Mouse (Mus musculus): ENCODE measurements around the gene Rnf207. TPM values are rescaled to one million over a fixed set of nuclear protein-coding genes. Genes with fewer than 3 reads are reported as not detected.

The Rnf207 gene
- total and polyA plus RNA-seq, 3 experiments, result 0.51 TPM; not detected in 2

- dilution Hi-C loops (cut with MboI; ENCODE audit: extremely low pct_ligation_motif_present, extremely low pct_unique_long_range_greater_than_20kb, low sequenced_read_pairs) (no loop called here), in situ Hi-C loops (cut with MboI; ENCODE audit: low pct_ligation_motif_present, low pct_unique_long_range_greater_than_20kb, low sequenced_read_pairs) (no loop called here)
- H3K27ac ChIP-seq (ENCODE audit: insufficient read depth, low read depth), result no peak overlapping the region
- no peak overlapping the region for H3K4me3 ChIP-seq (replicated peaks in 1 of 3; ENCODE audit: low read depth in 2 of 3, low read length in 2 of 3, poor library complexity in 1 of 3)
- H3K9me3 ChIP-seq (replicated peaks; ENCODE audit: low read length), result no peaks in the 10 kb centered on the region
- no peak for DNase-seq (ENCODE audit: extremely low read depth)
- H3K4me2 ChIP-seq (ENCODE audit: insufficient read depth, low read depth, poor library complexity, severe bottlenecking), result no peak overlapping the region
- no peaks in the 10 kb centered on the region for H3K27me3 ChIP-seq (replicated peaks)
- no peak overlapping the region for H3K9ac ChIP-seq (ENCODE audit: insufficient read depth, low read depth)
- TF ChIP-seq GABPA (IDR thresholded peaks at IDR 0.05; ENCODE audit: insufficient replicate concordance, low read depth, low read length), result no peak
- no peak for TF ChIP-seq ZMIZ1 (IDR thresholded peaks at IDR 0.05; ENCODE audit: low read depth, low read length)
- no peak for TF ChIP-seq MAX (IDR thresholded peaks at IDR 0.05; ENCODE audit: low read length)
- TF ChIP-seq MAFK (IDR thresholded peaks at IDR 0.05; ENCODE audit: insufficient replicate concordance, low read length), result no peak
- TF ChIP-seq HCFC1 (IDR thresholded peaks at IDR 0.05; ENCODE audit: low read depth, low read length), result no peak
- TF ChIP-seq RCOR1 (conservative IDR thresholded peaks at IDR 0.05; ENCODE audit: low read depth, low read length), result no peak
- TF ChIP-seq KAT2A (IDR thresholded peaks at IDR 0.05; ENCODE audit: insufficient replicate concordance, low read length), result no peak
- no peak for TF ChIP-seq PAX5 (IDR thresholded peaks at IDR 0.05; ENCODE audit: low read length)
- no peak for TF ChIP-seq POLR2AphosphoS2 (IDR thresholded peaks at IDR 0.05; ENCODE audit: low read depth, low read length)
- no peak for TF ChIP-seq SMC3 (IDR thresholded peaks at IDR 0.05; ENCODE audit: low read depth, low read length)
- TF ChIP-seq CTCF (conservative IDR thresholded peaks at IDR 0.05 in 1 of 2, IDR thresholded peaks at IDR 0.05 in 1 of 2; ENCODE audit: low read depth in 2 of 2, low read length in 2 of 2), result no peak
- H3K36me3 ChIP-seq (replicated peaks in 1 of 2; ENCODE audit: control insufficient read depth in 1 of 2, insufficient read depth in 1 of 2, low read length in 1 of 2), result peaks cover 4 to 79% of the 10 kb centered on the region in 2 experiments
- no peaks in the 10 kb centered on the region for H3K79me2 ChIP-seq (replicated peaks; ENCODE audit: control insufficient read depth, extremely low read depth, insufficient read depth, poor library complexity, severe bottlenecking)
- H3K4me1 ChIP-seq (ENCODE audit: control insufficient read depth in 1 of 2, insufficient read depth in 2 of 2), result peaks cover 0 to 48% of the 10 kb centered on the region in 2 experiments; a peak in 3 of 4 replicates
Measured at GRCm38 (mm10) chr4:152262187-152262586, 56.6 kb downstream of the Rnf207 start.

DNA sequence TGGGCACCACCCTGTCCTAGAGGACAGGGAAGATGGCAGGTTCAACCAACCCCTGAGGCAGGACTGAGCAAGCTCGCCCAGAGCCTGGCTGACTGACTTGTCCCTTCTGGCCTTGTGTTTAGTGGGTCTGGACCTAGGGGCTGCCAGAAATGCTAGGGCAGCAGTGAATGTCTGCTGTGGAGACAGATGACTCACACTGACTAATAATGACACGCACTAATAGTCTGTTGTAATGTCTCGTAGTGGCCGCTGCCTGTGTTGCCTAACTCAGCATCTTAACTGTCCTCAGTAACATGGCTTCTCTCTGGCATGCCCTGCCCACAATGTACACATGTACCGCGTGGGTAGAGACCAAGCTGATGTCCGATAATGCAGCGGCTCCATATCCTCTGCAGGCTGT, 58.3 kb downstream of the Rnf207 start:
- H3K27me3 ChIP-seq (replicated peaks), result no peaks in the 10 kb centered on the region
- H3K9ac ChIP-seq (ENCODE audit: insufficient read depth, low read depth), result no peak overlapping the region
- in situ Hi-C loops (cut with MboI; ENCODE audit: low pct_ligation_motif_present, low pct_unique_long_range_greater_than_20kb, low sequenced_read_pairs) (no loop called here), dilution Hi-C loops (cut with MboI; ENCODE audit: extremely low pct_ligation_motif_present, extremely low pct_unique_long_range_greater_than_20kb, low sequenced_read_pairs) (no loop called here)
- peaks cover 0 to 39% of the 10 kb centered on the region in 2 experiments; a peak in 3 of 4 replicates for H3K4me1 ChIP-seq (ENCODE audit: control insufficient read depth in 1 of 2, insufficient read depth in 2 of 2)
- no peaks in the 10 kb centered on the region for H3K79me2 ChIP-seq (replicated peaks; ENCODE audit: control insufficient read depth, extremely low read depth, insufficient read depth, poor library complexity, severe bottlenecking)
- H3K4me2 ChIP-seq (ENCODE audit: insufficient read depth, low read depth, poor library complexity, severe bottlenecking), result no peak overlapping the region
- peaks cover 4 to 90% of the 10 kb centered on the region in 2 experiments for H3K36me3 ChIP-seq (replicated peaks in 1 of 2; ENCODE audit: control insufficient read depth in 1 of 2, insufficient read depth in 1 of 2, low read length in 1 of 2)
- H3K27ac ChIP-seq (ENCODE audit: insufficient read depth, low read depth), result no peak overlapping the region
- TF ChIP-seq PAX5 (IDR thresholded peaks at IDR 0.05; ENCODE audit: low read length) (no peak), ETS1 (conservative IDR thresholded peaks at IDR 0.05; ENCODE audit: low read depth, low read length) (no peak), ZC3H11A (IDR thresholded peaks at IDR 0.05; ENCODE audit: low read depth, low read length) (no peak), KAT2A (IDR thresholded peaks at IDR 0.05; ENCODE audit: insufficient replicate concordance, low read length) (no peak), POLR2A (IDR thresholded peaks at IDR 0.05; ENCODE audit: low read depth, low read length) (no peak)
- no peak overlapping the region for H3K4me3 ChIP-seq (replicated peaks in 1 of 3; ENCODE audit: low read depth in 2 of 3, low read length in 2 of 3, poor library complexity in 1 of 3)
- no peaks in the 10 kb centered on the region for H3K9me3 ChIP-seq (replicated peaks; ENCODE audit: low read length)
- no peak for DNase-seq (ENCODE audit: extremely low read depth)

DNA sequence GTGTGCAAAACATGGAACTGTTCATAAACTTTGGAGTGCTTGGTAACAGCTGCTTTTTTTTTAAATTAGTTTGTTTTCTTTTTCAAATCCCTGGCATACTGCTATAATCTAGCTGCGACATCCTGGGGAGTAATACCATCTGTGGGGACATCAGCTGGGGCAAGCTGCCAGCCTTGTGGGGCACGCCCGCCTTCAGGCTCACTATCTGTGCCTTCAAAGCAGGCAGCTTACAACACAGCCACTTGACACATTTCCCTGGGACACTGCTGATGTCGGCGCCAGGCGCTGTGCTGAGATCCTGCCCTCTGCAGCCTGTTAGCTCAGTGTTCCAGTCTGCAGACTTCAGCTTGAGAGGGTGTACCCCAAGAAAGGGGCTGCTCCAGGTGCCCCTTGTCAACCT, 61.7 kb downstream of the Rnf207 start:
- TF ChIP-seq EP300 (IDR thresholded peaks at IDR 0.05; ENCODE audit: low read length), result no peak
- no peak for TF ChIP-seq ELF1 (IDR thresholded peaks at IDR 0.05; ENCODE audit: low read depth, low read length)
- TF ChIP-seq POLR2A (IDR thresholded peaks at IDR 0.05; ENCODE audit: low read depth, low read length), result no peak
- TF ChIP-seq MYC (IDR thresholded peaks at IDR 0.05; ENCODE audit: low read depth, low read length), result no peak
- TF ChIP-seq MAFK (IDR thresholded peaks at IDR 0.05; ENCODE audit: insufficient replicate concordance, low read length), result no peak
- no peak for TF ChIP-seq SIN3A (IDR thresholded peaks at IDR 0.05; ENCODE audit: low read length)
- no peak for TF ChIP-seq KAT2A (IDR thresholded peaks at IDR 0.05; ENCODE audit: insufficient replicate concordance, low read length)
- no peak for TF ChIP-seq CHD2 (IDR thresholded peaks at IDR 0.05; ENCODE audit: low read length)
- TF ChIP-seq JUN (IDR thresholded peaks at IDR 0.05; ENCODE audit: insufficient read depth, low read depth, low read length), result no peak
- TF ChIP-seq MEF2A (IDR thresholded peaks at IDR 0.05; ENCODE audit: borderline replicate concordance, low read depth, low read length), result no peak
- no peak for TF ChIP-seq SMC3 (IDR thresholded peaks at IDR 0.05; ENCODE audit: low read depth, low read length)
- TF ChIP-seq ZMIZ1 (IDR thresholded peaks at IDR 0.05; ENCODE audit: low read depth, low read length), result no peak
- TF ChIP-seq ZNF384 (IDR thresholded peaks at IDR 0.05; ENCODE audit: low read depth, low read length), result no peak
- TF ChIP-seq IRF4 (IDR thresholded peaks at IDR 0.05; ENCODE audit: low read depth, low read length), result no peak
- Histone ChIP-seq H3K36me3 (replicated peaks in 1 of 2; ENCODE audit: control insufficient read depth in 1 of 2, insufficient read depth in 1 of 2, low read length in 1 of 2) (peaks cover 13 to 90% of the 10 kb centered on the region in 2 experiments), H3K9ac (ENCODE audit: insufficient read depth, low read depth) (no peak overlapping the region), H3K4me1 (ENCODE audit: control insufficient read depth in 1 of 2, insufficient read depth in 2 of 2) (peaks cover 0 to 23% of the 10 kb centered on the region in 2 experiments; a peak in 3 of 4 replicates), H3K4me3 (replicated peaks in 1 of 3; ENCODE audit: low read depth in 2 of 3, low read length in 2 of 3, poor library complexity in 1 of 3) (no peak overlapping the region), H3K27me3 (replicated peaks) (no peaks in the 10 kb centered on the region), H3K9me3 (replicated peaks; ENCODE audit: low read length) (no peaks in the 10 kb centered on the region), H3K27ac (ENCODE audit: insufficient read depth, low read depth) (no peak overlapping the region), H3K4me2 (ENCODE audit: insufficient read depth, low read depth, poor library complexity, severe bottlenecking) (no peak overlapping the region), H3K79me2 (replicated peaks; ENCODE audit: control insufficient read depth, extremely low read depth, insufficient read depth, poor library complexity, severe bottlenecking) (no peaks in the 10 kb centered on the region)
- dilution Hi-C loops (cut with MboI; ENCODE audit: extremely low pct_ligation_motif_present, extremely low pct_unique_long_range_greater_than_20kb, low sequenced_read_pairs), result no loop called here
- in situ Hi-C loops (cut with MboI; ENCODE audit: low pct_ligation_motif_present, low pct_unique_long_range_greater_than_20kb, low sequenced_read_pairs), result no loop called here
- no peak for DNase-seq (ENCODE audit: extremely low read depth)
